Mouse (Mus musculus) hindbrain, embryonic 11.5 days (tissue): ENCODE measurements around the gene Slc39a5. TPM values are rescaled to one million over a fixed set of nuclear protein-coding genes. Genes with fewer than 3 reads are reported as not detected.

ENCODE experiments used
- ATAC-seq: fragments of 200-750 bp; cut with Nextera tagmentation; 2 replicates; pipeline ENCODE4 v1.8.0; 2017; ENCODE audit warnings: mild to moderate bottlenecking, moderate TSS enrichment, moderate library complexity; ENCODE audit not compliant: low FRiP score
- DNase-seq: peaks from one replicate; pipeline ENCODE4 v3.0.0-alpha.2; 2015; ENCODE audit warnings: low spot score
- H3K27ac ChIP-seq: fragments of 300-500 bp; sonication (generic); 2 replicates; pipeline ENCODE4 v1.5.1; 2014; ENCODE audit warnings: mild to moderate bottlenecking, low read depth, low read length
- H3K27me3 ChIP-seq: fragments of 300-500 bp; sonication (generic); 2 replicates; pipeline ENCODE4 v1.6.1; 2014; ENCODE audit warnings: mild to moderate bottlenecking, low read length, moderate library complexity, mixed read lengths; ENCODE audit not compliant: control insufficient read depth, insufficient read depth
- H3K36me3 ChIP-seq: fragments of 300-500 bp; sonication (generic); 2 replicates; pipeline ENCODE4 v1.6.1; 2014; ENCODE audit warnings: mild to moderate bottlenecking, low read length, moderate library complexity, mixed read lengths; ENCODE audit not compliant: control insufficient read depth, insufficient read depth
- H3K4me1 ChIP-seq: fragments of 300-500 bp; sonication (generic); replicated peaks from 2 replicates; pipeline ENCODE4 v1.6.1; 2014; ENCODE audit warnings: low read length, mixed read lengths; ENCODE audit not compliant: control insufficient read depth, insufficient read depth
- H3K4me2 ChIP-seq: fragments of 300-500 bp; sonication (generic); replicated peaks from 2 replicates; pipeline ENCODE4 v1.6.1; 2014; ENCODE audit warnings: mild to moderate bottlenecking, low read depth, low read length
- H3K4me3 ChIP-seq: fragments of 300-500 bp; sonication (generic); 2 replicates; pipeline ENCODE4 v1.5.1; 2014; ENCODE audit warnings: low read depth, low read length
- H3K9ac ChIP-seq: fragments of 300-500 bp; sonication (generic); 2 replicates; pipeline ENCODE4 v1.6.1; 2014; ENCODE audit warnings: low read depth, low read length
- H3K9me3 ChIP-seq: fragments of 300-500 bp; sonication (generic); 2 replicates; pipeline ENCODE4 v1.6.1; 2016; ENCODE audit warnings: low read length; ENCODE audit not compliant: control insufficient read depth
- WGBS: fragments of 180-500 bp; shearing (Covaris S2); extraction: QIAGEN DNeasy Blood & Tissue Kit; methylation state at CpG from one replicate; pipeline ENCODE4 v1.1.7; 2014; 5-methylcytosine and 5-hydroxymethylcytosine counted together
- polyA plus RNA-seq: library from polyadenylated mRNA; unstranded; fragments of >200 nt; fragmentation: Nextera tagmentation; extraction: Ambion mirVana; gene quantifications from 2 replicates; pipeline ENCODE4 v1.2.1, GENCODE M21; 2014

Slc39a5 gene
- polyA plus RNA-seq, 1 experiment from 2014 or later: not detected

GRCm38 (mm10) chr10:128376455-128377211, 24.4 kb downstream of the Slc39a5 start, which contains the start of gene Ankrd52:
Gene Ankrd52, plus strand, starts transcription at chr10:128377115.
- peak; percentile 89 for DNase-seq
- H3K27ac ChIP-seq: peak within 1 kb of the TSS; percentile 90
- peak within 1 kb of the TSS; percentile 81 for H3K4me2 ChIP-seq
- H3K9ac ChIP-seq: peak within 1 kb of the TSS; percentile 97
- ATAC-seq: peak; percentile 93
- no peaks in the 10 kb centered on the region for H3K9me3 ChIP-seq
- H3K4me1 ChIP-seq: peaks cover 2% of the 10 kb centered on the region; the same call in 1 of the 2 replicates
- no peaks in the 10 kb centered on the region for H3K27me3 ChIP-seq
- peaks cover 4% of the 10 kb centered on the region; the same call in 1 of the 2 replicates for H3K36me3 ChIP-seq
- peak within 1 kb of the TSS; percentile 99 for H3K4me3 ChIP-seq
- WGBS: 0% methylated on average over 47 of the region's 73 CpGs

- DNase-seq (no peak), ATAC-seq (no peak)
- H3K27me3 ChIP-seq: no peaks in the 10 kb centered on the region
- peak overlapping the region; percentile 81 for H3K4me2 ChIP-seq
- WGBS: 45% methylated on average over 4 of the region's 4 CpGs
- peaks cover 4% of the 10 kb centered on the region; the same call in 1 of the 2 replicates for H3K36me3 ChIP-seq
- H3K4me3 ChIP-seq: peak overlapping the region; percentile 99
- H3K9ac ChIP-seq: peak overlapping the region; percentile 97
- H3K4me1 ChIP-seq: peaks cover 2% of the 10 kb centered on the region; the same call in 1 of the 2 replicates
- peak overlapping the region; percentile 90 for H3K27ac ChIP-seq
- H3K9me3 ChIP-seq: no peaks in the 10 kb centered on the region
These were observed 25.0 kb downstream of the Slc39a5 start for GRCm38 (mm10) chr10:128376099-128376454.

GRCm38 (mm10) chr10:128374393-128374792, 26.6 kb downstream of the Slc39a5 start:
- no peak overlapping the region for H3K4me3 ChIP-seq
- no peak overlapping the region for H3K4me2 ChIP-seq
- no peak overlapping the region for H3K27ac ChIP-seq
- no peak overlapping the region for H3K9ac ChIP-seq
- no peaks in the 10 kb centered on the region for H3K9me3 ChIP-seq
- DNase-seq: no peak
- 85% methylated on average over 6 of the region's 6 CpGs for WGBS
- no peaks in the 10 kb centered on the region for H3K27me3 ChIP-seq
- ATAC-seq: no peak
- H3K4me1 ChIP-seq: peaks cover 4% of the 10 kb centered on the region
- H3K36me3 ChIP-seq: peaks cover 3% of the 10 kb centered on the region; the same call in 1 of the 2 replicates

GRCm38 (mm10) chr10:128372989-128373748, 27.9 kb downstream of the Slc39a5 start:
- H3K9me3 ChIP-seq: no peaks in the 10 kb centered on the region
- no peak overlapping the region for H3K9ac ChIP-seq
- no peaks in the 10 kb centered on the region for H3K36me3 ChIP-seq
- no peak overlapping the region for H3K4me2 ChIP-seq
- ATAC-seq (no peak), DNase-seq (no peak)
- peaks cover 4% of the 10 kb centered on the region for H3K4me1 ChIP-seq
- H3K4me3 ChIP-seq: no peak overlapping the region
- 83% methylated on average over 6 of the region's 6 CpGs for WGBS
- H3K27ac ChIP-seq: no peak overlapping the region
- no peaks in the 10 kb centered on the region for H3K27me3 ChIP-seq

- Histone ChIP-seq H3K4me1 (peaks cover 12% of the 10 kb centered on the region), H3K4me2 (no peak overlapping the region), H3K27me3 (no peaks in the 10 kb centered on the region), H3K36me3 (no peaks in the 10 kb centered on the region), H3K4me3 (no peak overlapping the region), H3K9me3 (no peaks in the 10 kb centered on the region), H3K27ac (no peak overlapping the region), H3K9ac (no peak overlapping the region)
- no peak for DNase-seq
- ATAC-seq: no peak
- WGBS: 77% methylated on average over 5 of the region's 5 CpGs
These were observed 28.9 kb downstream of the Slc39a5 start for GRCm38 (mm10) chr10:128372142-128372541.

GRCm38 (mm10) chr10:128370601-128371000, 30.4 kb downstream of the Slc39a5 start:
- Histone ChIP-seq H3K36me3 (no peaks in the 10 kb centered on the region), H3K4me2 (no peak overlapping the region), H3K9ac (no peak overlapping the region), H3K4me1 (peaks cover 12% of the 10 kb centered on the region), H3K27ac (no peak overlapping the region), H3K4me3 (no peak overlapping the region), H3K27me3 (no peaks in the 10 kb centered on the region), H3K9me3 (no peaks in the 10 kb centered on the region)
- DNase-seq (no peak), ATAC-seq (no peak)
- 63% methylated on average over 4 of the region's 4 CpGs for WGBS

GRCm38 (mm10) chr10:128370021-128370420, 31.0 kb downstream of the Slc39a5 start:
- Histone ChIP-seq H3K4me2 (no peak overlapping the region), H3K4me3 (no peak overlapping the region)

GRCm38 (mm10) chr10:128369599-128369998, 31.4 kb downstream of the Slc39a5 start:
- peaks cover 12% of the 10 kb centered on the region for H3K4me1 ChIP-seq
- H3K9me3 ChIP-seq: no peaks in the 10 kb centered on the region
- ATAC-seq (no peak), DNase-seq (no peak)
- H3K4me2 ChIP-seq: peak overlapping the region; percentile 79
- H3K9ac ChIP-seq: peak overlapping the region; percentile 52
- H3K27me3 ChIP-seq: no peaks in the 10 kb centered on the region
- H3K4me3 ChIP-seq: no peak overlapping the region; the same call in 1 of the 2 replicates
- peak overlapping the region; percentile 92 for H3K27ac ChIP-seq
- no peaks in the 10 kb centered on the region for H3K36me3 ChIP-seq
- 87% methylated on average over 6 of the region's 6 CpGs for WGBS

More at GRCm38 (mm10) chr10:128370021-128370420, 31.0 kb downstream of the Slc39a5 start:
- H3K9me3 ChIP-seq: no peaks in the 10 kb centered on the region
- no peak overlapping the region for H3K27ac ChIP-seq
- no peaks in the 10 kb centered on the region for H3K27me3 ChIP-seq
- ATAC-seq (no peak), DNase-seq (no peak)
- peaks cover 12% of the 10 kb centered on the region for H3K4me1 ChIP-seq
- H3K36me3 ChIP-seq: no peaks in the 10 kb centered on the region
- WGBS: 64% methylated on average over 5 of the region's 6 CpGs
- H3K9ac ChIP-seq: no peak overlapping the region; the same call in 1 of the 2 replicates
